Mouse (Mus musculus) hindlimb bud, embryonic 11.5 days (tissue): Measurements from ENCODE around the gene Ppp1r3c.

ENCODE experiments used
- DNase-seq: peaks from one replicate; pipeline ENCODE4 v3.0.0-alpha.2; 2012; ENCODE audit warnings: low read depth, low spot score; ENCODE audit errors: extremely low spot score

The Ppp1r3c gene

DNA sequence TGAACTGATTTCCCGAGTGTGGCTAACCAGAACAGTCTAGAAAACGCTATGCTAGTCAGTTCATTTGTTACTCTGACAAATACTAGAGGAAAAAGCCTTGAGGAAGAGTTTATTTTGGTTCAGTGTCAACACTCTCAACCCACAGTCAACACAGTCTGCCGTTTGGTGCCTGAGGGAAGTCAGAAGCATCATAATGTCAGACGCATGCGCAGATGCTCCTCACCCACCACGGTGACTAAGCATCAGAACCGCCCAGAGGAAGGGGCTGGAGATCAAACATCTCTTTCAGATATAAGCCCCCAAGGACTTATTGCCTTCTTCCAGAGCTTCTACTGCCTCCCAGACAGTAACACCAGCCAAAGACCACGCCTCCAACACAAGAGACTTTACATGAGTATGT, 15.3 kb downstream of the Ppp1r3c start:
- DNase-seq: no peak

DNA sequence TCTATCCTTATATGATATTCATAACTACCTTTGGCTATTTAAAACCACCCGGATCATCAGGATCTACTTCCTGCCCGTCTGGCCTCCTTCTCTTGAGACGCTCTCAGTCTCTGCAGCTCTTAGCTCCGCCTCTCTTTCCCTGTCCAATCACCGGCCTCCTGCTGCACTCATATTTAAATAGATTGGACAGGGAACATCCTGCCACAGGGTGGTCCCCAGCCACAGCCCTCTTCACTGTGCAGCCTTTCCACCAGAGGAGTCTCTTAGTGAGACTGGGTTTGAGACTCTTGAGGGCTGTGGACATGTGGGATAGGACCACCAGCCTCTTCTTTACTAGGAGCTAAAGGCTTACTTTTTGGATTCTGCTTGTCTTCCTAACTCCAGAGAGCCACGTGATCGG, 20.2 kb downstream of the Ppp1r3c start:
- no peak for DNase-seq

- no peak for DNase-seq
These were observed 20.9 kb downstream of the Ppp1r3c start for GRCm38 (mm10) chr19:36715591-36715990.

GRCm38 (mm10) chr19:36714492-36714891, 22.0 kb downstream of the Ppp1r3c start:
- no peak for DNase-seq

GRCm38 (mm10) chr19:36713092-36713491, 23.4 kb downstream of the Ppp1r3c start:
- no peak for DNase-seq

DNA sequence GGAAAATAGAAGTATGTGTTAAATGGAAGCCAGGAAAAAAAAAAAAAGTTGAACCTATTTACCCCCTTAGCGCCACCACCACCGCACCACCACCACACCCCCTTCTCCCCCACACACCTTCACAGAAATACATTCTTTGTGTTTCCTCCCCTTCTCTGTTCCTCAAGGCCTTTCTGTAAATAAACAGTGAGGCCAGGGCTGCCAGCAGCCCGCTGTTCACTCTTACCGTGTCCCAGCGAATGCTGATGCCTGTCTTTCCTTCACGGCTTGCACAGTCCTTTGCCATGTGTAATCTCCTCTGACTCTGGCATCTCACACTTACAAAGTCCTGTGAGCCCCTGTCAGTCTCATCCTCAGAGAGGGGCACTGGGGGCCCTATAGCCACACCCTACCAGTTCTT, 30.3 kb downstream of the Ppp1r3c start:
- DNase-seq: no peak

DNA sequence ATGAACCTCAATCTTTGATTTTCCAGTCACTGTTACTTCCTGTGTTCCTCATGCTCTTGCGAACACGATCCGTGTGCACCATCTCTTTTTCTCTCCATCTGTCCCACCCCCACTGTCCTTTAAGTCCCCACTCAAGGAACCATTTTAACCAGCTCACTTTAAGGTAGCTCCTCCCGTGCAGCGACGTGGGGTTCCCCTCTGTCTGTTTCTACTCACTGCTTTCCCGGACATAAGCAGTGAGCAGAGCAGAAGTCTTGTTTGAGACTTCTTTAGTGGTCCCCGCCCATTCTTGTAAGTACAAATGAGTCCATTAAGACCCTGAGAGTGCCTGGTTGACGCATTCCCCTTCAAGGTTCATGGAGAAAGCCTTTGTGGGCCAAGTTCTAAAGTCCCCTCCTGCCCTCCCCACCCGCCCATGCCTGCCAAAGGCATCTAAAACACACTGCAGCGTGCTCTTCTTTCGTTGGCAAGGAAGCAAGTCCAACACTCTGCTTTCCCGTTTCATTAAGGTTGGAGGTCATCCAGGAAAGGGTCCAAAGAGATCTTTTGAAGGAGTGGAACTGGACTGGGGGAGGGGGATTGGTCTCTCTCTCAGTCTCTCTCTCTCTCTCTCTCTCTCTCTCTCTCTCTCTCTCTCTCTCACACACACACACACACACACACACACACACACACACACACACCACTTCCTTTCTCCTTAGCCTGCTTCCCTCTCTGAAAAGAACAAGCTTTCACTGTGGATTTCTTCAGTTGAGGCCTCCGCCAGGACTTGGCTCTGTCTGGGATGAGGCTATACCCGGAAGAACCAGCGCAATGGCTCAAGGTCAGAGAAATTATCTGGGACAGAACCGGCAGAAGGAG, 30.9 kb downstream of the Ppp1r3c start:
- no peak for DNase-seq

DNA sequence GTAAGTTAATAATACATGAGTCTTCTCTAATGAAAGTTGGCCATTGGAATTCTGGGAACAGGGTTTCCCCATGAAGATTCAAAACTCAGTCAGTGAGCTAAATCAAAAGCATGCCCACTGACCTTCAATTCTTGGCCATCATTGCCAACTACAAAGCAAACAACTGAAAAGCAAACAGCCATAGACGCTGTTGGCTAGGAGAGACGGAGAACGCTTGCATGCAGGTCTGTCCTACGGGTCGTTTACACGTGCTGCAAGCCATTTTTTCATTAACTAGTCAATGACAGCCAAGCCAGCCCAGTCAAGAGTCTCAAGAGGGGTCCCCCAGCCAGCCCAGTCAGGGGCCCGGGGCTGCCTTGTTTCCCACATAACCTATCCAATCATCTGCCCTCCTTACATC, 31.7 kb downstream of the Ppp1r3c start:
- no peak for DNase-seq

DNA sequence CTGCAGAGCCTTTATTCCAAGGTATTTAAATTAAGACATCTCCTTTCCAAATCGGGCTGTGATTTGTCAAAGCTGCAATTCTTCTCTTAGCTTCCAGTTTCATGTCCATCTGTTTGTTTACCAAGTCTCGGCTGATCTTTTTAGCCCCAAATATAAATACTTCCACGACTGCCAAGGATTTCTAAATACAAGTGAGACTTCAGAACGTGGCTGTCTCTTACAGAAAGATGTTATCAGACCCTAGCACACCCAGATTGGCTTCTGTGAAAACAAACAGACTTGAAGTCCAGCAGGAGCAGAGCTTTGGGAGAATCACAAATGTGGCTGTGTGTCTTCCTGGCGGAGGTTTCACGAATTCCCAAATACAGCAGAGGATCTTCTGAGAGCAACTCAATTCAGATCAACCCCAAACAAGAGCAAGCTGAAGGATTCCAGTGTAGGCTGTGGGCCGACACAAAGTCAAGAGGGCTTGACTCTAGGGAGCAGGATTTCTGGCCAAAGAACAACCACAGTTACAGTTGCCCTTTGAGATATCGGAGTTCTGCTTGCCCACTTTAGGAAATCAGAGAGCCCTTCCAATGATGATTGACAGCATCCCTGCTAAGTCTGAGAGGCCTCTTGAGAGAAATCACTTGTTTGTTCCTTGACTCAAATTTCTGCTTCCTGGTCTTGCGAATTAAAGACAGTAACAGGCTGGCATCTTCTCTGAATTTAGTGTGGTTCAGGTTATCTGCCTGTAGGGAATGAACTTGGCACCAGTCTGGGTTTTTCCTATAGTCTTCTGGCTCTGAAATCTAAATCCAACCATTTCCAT, 34.4 kb downstream of the Ppp1r3c start:
- no peak for DNase-seq

- no peak for DNase-seq
These were observed 35.1 kb downstream of the Ppp1r3c start for GRCm38 (mm10) chr19:36701366-36701765.

DNA sequence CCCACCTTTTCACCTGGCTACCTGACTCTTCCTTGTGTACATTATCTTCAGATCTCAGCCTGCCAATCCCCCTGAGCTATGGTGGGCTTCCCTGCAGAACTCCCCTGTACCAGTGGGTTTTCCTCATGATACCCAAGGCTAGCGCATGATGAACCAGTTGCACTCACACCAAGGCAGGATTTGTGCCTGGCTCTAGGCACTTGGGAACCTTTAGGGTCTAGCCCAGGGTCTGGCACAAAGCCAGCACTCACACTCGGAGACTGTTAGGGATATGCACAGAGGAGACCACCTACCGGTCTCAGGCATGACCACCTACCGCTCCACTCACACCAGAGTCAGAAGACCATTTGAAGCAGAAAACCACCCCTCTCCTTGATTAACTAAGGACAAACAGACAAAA, 35.5 kb downstream of the Ppp1r3c start:
- DNase-seq: no peak

- no peak for DNase-seq
These were observed 37.3 kb downstream of the Ppp1r3c start for GRCm38 (mm10) chr19:36699151-36699550.

- DNase-seq: no peak
These were observed 38.3 kb downstream of the Ppp1r3c start for GRCm38 (mm10) chr19:36698200-36698599.

GRCm38 (mm10) chr19:36696601-36697122, 39.8 kb downstream of the Ppp1r3c start:
- DNase-seq: no peak

DNA sequence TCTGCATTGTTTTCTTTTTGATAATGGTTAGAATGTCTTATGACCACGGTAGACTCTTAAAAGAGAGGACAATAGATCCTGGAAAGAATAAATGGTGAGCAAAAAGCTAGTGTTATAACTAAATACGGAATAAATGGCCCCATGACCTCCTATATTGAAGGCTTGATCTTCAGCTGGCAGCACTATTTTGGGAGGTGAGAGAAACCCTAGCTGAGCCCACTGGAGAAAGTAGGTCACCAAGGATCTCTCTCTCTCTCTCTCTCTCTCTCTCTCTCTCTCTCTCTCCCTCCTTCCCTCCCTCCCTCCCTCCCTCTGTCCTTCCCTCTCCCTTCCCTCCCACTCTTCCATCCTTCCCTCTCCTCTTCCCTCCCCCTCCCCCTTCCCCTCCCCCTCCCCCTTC, 42.9 kb downstream of the Ppp1r3c start:
- DNase-seq: no peak

DNA sequence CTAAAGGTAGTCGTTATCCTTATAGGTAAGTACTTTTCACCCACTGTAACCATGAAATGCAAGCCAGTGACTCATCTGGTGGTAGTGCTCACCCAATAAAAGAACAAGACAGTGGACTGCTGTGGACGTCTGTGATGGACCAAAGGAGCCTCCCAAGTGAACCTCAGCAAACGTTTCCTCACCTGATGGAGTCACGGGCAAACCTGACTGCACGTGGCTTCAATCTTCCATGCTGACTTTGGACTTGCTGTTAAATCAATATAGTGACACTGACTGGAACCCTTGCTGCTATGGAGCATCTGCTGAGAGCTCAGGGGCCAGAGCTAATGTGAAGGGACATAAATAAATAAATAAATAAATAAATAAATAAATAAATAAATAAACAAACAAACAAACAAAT, 44.5 kb downstream of the Ppp1r3c start:
- DNase-seq: no peak

DNA sequence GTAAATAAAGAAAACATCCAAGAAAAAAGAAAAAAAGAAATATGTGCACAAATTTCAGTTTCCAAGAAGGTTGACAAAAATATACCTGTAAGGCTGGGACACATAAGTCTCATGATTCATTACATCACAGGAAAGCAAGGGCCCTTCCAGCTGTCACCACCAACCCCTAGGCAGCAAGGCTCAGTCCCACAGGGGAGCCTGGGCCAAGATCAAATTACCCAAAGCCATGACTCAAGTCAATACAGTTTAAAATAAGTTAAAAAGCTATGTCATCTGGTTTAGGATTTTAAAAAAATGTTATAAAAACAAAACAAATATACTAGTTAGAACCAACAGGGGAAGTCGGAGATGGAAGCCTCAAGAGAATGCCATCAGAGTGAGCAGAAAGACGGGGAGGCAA, 45.2 kb downstream of the Ppp1r3c start:
- no peak for DNase-seq

DNA sequence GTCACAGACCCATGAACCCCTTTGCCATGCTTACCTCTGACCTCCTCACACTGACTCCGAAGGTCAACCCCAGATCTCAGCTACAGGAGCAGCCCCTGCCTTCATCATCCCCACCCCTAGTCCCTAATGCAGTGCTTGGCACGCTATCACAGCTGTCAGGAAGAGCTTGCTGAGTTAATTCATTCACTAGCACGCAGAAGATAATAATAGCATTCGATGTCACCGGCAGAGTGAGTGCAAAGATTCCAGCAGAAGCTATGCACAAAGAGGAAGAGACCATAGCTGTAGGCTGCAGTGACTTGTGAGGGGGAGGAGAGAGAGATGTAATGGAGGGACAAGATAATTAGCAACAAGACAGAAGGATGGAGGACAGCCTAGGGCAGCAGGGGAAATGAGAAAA, 47.2 kb downstream of the Ppp1r3c start:
- no peak for DNase-seq

DNA sequence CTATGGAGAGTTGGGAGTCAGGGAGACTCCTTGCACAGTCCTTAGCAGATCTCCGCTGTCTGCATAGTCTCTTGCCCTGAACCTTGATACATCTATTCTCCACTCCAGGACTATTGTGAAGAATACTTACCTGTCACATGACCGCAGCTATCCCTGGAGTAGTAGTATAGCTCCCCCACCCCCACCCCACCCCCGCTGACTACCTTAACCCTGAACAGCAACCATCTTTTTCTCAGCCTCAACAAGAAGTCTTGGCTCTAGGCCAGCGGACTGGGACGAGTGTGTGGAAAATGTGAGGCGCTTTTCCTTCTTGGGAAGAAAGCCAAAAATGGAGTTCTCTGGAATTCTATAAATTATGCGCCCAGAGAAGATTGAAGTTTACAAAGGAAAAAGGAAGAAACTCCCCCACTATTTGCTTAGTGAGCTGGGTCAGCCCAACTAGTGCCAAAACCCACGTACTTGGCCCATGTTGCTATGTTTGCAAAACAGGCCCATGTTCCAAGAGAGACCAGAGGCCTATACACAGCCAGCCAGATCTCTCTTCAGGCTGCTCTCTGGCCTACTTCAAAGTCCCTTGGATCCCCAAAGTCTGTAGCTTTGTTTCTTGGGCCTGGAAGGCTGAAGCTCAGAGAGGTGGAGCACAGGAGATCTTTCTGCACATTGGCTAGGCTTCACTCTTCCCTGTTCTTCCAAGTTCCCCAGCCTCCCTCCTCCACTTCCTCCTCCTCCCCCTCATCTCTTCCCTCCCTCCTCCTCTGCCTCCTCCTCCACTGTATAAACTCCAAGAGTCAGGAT, 48.4 kb downstream of the Ppp1r3c start:
- no peak for DNase-seq

- DNase-seq: no peak
These were observed 49.4 kb downstream of the Ppp1r3c start for GRCm38 (mm10) chr19:36687044-36687443.

GRCm38 (mm10) chr19:36686016-36686415, 50.4 kb downstream of the Ppp1r3c start:
- DNase-seq: no peak
